Mouse (Mus musculus) stomach, embryonic 16.5 days (tissue): Measurements from ENCODE around the gene Cd44. TPM values are rescaled to one million over a fixed set of nuclear protein-coding genes. Genes with fewer than 3 reads are reported as not detected.

ENCODE experiments used
- ATAC-seq: fragments of 200-750 bp; cut with Nextera tagmentation; 2 replicates; pipeline ENCODE4 v1.8.0; 2017; ENCODE audit warnings: moderate number of reproducible peaks, moderate TSS enrichment; ENCODE audit not compliant: insufficient read depth, low FRiP score
- H3K27ac ChIP-seq: fragments of 300-500 bp; sonication (generic); 2 replicates; pipeline ENCODE4 v1.5.1; 2014; ENCODE audit warnings: low read length
- H3K27me3 ChIP-seq: fragments of 300-500 bp; sonication (generic); 2 replicates; pipeline ENCODE4 v1.6.1; 2014; ENCODE audit warnings: low read length, control low read depth, mixed read lengths; ENCODE audit not compliant: control insufficient read depth, insufficient read depth
- H3K36me3 ChIP-seq: fragments of 300-500 bp; sonication (generic); 2 replicates; pipeline ENCODE4 v1.6.1; 2014; ENCODE audit warnings: low read length; ENCODE audit not compliant: control insufficient read depth, insufficient read depth
- H3K4me1 ChIP-seq: fragments of 300-500 bp; sonication (generic); 2 replicates; pipeline ENCODE4 v1.6.1; 2014; ENCODE audit warnings: low read length, control low read depth, mixed read lengths; ENCODE audit not compliant: control insufficient read depth, insufficient read depth
- H3K4me2 ChIP-seq: fragments of 300-500 bp; sonication (generic); 2 replicates; pipeline ENCODE4 v1.6.1; 2014; ENCODE audit warnings: low read depth, low read length, mixed read lengths
- H3K4me3 ChIP-seq: fragments of 300-500 bp; sonication (generic); replicated peaks from 2 replicates; pipeline ENCODE4 v1.5.1; 2014; ENCODE audit warnings: mild to moderate bottlenecking, low read length
- H3K9ac ChIP-seq: fragments of 300-500 bp; sonication (generic); 2 replicates; pipeline ENCODE4 v1.6.1; 2014; ENCODE audit warnings: low read length
- H3K9me3 ChIP-seq: fragments of 300-500 bp; sonication (generic); replicated peaks from 2 replicates; pipeline ENCODE4 v1.6.1; 2016; ENCODE audit warnings: low read length, control low read depth; ENCODE audit not compliant: control insufficient read depth
- WGBS: fragments of 180-500 bp; shearing (Covaris S2); extraction: QIAGEN DNeasy Blood & Tissue Kit; methylation state at CpG from one replicate; pipeline ENCODE4 v1.1.7; 2014; 5-methylcytosine and 5-hydroxymethylcytosine counted together
- polyA plus RNA-seq: library from polyadenylated mRNA; unstranded; fragments of >200 nt; fragmentation: Nextera tagmentation; extraction: Ambion mirVana; gene quantifications from 2 replicates; pipeline ENCODE4 v1.2.1, GENCODE M21; 2015

The Cd44 gene
- polyA plus RNA-seq: 26.5 and 33.8 TPM in 2 replicates

- Histone ChIP-seq H3K9ac (peak within 1 kb of the TSS; percentile 71), H3K4me3 (peak within 1 kb of the TSS; percentile 60), H3K27ac (peak within 1 kb of the TSS; percentile 57; the same call in 1 of the 2 replicates), H3K27me3 (no peaks in the 10 kb centered on the region), H3K36me3 (no peaks in the 10 kb centered on the region), H3K4me1 (0 out of 2 replicates have a peak, but pooled peaks cover 9% of the 10 kb centered on the region), H3K9me3 (no peaks in the 10 kb centered on the region), H3K4me2 (peak within 1 kb of the TSS; percentile 82)
- WGBS: 2% methylated on average over 29 of the region's 29 CpGs
- peak; percentile 91 for ATAC-seq
Observed at GRCm38 (mm10) chr2:102900875-102901827, at the start of gene Cd44. Gene Cd44, minus strand, starts transcription at chr2:102901665.

DNA sequence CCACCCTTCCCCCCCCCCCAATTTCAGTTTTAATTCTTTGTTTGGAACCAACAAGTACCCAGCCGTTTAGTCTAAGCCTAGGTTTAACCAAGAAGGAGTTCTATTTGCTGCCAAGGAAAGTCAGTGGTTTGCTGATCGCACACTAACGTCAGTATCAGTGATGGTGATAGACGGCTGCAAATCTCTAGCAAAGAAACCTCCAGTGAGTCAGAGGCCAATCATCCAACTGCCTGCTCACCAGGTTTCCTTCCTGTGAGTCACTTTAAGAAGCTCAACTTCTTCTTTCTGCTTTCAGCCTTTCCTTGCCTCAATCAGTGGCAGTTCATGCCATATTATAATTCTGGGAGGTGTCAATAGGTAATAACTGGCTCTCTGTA, 47.0 kb upstream of the Cd44 start:
- WGBS: 65% methylated on average over 4 of the region's 4 CpGs
- no peak for ATAC-seq
- Histone ChIP-seq H3K4me2 (no peak overlapping the region), H3K9me3 (no peaks in the 10 kb centered on the region), H3K4me1 (no peaks in the 10 kb centered on the region), H3K9ac (no peak overlapping the region), H3K4me3 (no peak overlapping the region), H3K27ac (no peak overlapping the region), H3K27me3 (no peaks in the 10 kb centered on the region), H3K36me3 (no peaks in the 10 kb centered on the region)

DNA sequence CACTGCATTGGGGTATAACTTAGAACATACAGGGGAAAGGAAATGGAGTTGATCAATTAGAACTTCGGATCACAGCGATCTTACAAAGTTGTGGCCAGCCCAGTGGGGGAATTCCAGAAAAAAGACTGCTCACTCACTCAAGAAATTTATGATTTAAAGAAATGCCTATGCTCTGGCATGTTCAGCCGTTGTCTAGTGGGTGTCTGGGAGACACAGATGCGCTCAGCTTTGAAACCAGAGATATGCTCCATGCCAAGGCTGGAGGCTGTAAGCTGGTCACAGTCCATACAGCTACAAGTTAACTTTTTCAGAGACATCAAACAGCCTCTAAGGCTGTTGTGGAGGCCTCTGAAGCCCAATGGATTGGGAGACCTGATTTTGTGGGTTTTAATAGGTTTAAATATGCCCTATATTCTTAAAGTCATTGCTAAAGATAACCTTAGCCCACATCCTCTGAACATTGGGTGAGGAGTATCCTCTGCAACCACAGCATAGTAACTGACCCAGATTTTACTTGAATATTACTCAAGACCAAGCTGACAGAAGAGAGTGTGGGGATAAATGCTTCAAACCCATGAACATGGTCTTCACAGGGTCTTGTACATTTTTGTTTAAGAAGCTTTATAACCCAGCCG, 46.5 kb upstream of the Cd44 start:
- WGBS: 84% methylated on average over 5 of the region's 5 CpGs
- no peak overlapping the region for H3K9ac ChIP-seq
- H3K9me3 ChIP-seq: no peaks in the 10 kb centered on the region
- no peaks in the 10 kb centered on the region for H3K4me1 ChIP-seq
- no peaks in the 10 kb centered on the region for H3K36me3 ChIP-seq
- no peak overlapping the region for H3K4me3 ChIP-seq
- no peak overlapping the region for H3K27ac ChIP-seq
- ATAC-seq: no peak
- no peak overlapping the region for H3K4me2 ChIP-seq
- no peaks in the 10 kb centered on the region for H3K27me3 ChIP-seq

DNA sequence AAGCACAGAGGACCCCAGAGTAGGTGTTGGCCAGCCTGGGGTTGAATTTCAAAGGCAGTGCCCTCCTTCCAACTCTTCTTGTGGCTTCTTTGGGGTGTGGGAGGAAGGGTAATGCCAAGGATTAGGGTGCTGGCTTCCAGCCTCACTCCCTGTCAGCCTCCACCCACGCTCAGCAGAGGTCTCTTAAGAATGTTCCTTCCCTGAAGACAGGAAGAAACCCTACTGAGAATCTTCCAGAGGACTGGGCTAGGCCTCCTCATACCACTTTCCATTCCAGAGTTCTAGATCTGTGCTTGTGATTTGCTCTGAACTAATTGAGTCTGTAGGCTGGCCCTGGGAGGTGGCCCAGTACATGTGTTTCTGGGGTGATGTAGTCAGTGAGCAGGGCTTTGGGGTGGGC, 43.6 kb upstream of the Cd44 start:
- ATAC-seq: no peak
- Histone ChIP-seq H3K9ac (no peak overlapping the region), H3K27me3 (no peaks in the 10 kb centered on the region), H3K4me2 (no peak overlapping the region), H3K4me3 (no peak overlapping the region), H3K4me1 (no peaks in the 10 kb centered on the region), H3K27ac (no peak overlapping the region), H3K9me3 (no peaks in the 10 kb centered on the region), H3K36me3 (no peaks in the 10 kb centered on the region)
- WGBS: 50% methylated on average over 1 of the region's 1 CpGs

- WGBS: 67% methylated on average over 7 of the region's 7 CpGs
- H3K27ac ChIP-seq: peak overlapping the region; percentile 25; the same call in 1 of the 2 replicates
Observed at GRCm38 (mm10) chr2:102944415-102945012, 43.0 kb upstream of the Cd44 start.

GRCm38 (mm10) chr2:102943983-102944382, 42.5 kb upstream of the Cd44 start:
- Histone ChIP-seq H3K27me3 (no peaks in the 10 kb centered on the region), H3K9ac (no peak overlapping the region), H3K4me1 (no peaks in the 10 kb centered on the region), H3K4me3 (no peak overlapping the region), H3K27ac (no peak overlapping the region), H3K4me2 (no peak overlapping the region), H3K9me3 (no peaks in the 10 kb centered on the region), H3K36me3 (no peaks in the 10 kb centered on the region)
- ATAC-seq: peak; percentile 68
- WGBS: 38% methylated on average over 6 of the region's 6 CpGs

More at GRCm38 (mm10) chr2:102944415-102945012, 43.0 kb upstream of the Cd44 start:
- Histone ChIP-seq H3K9me3 (no peaks in the 10 kb centered on the region), H3K4me2 (no peak overlapping the region), H3K36me3 (no peaks in the 10 kb centered on the region), H3K9ac (no peak overlapping the region), H3K4me1 (no peaks in the 10 kb centered on the region), H3K4me3 (no peak overlapping the region), H3K27me3 (no peaks in the 10 kb centered on the region)
- ATAC-seq: no peak

DNA sequence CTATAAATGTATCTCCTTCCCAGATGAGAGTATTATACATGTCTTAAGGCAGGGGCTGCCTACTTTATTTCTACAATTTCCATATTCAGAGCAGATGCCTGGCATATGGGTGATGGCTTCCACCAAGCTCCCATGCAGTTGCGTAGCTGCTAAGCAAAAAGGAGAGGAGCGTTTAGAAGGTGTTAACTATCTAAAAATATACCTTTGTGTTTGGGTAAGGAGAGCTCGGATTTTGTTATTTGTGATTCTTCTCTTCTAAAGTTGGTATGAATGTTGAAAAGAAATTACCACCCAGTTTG, 41.3 kb upstream of the Cd44 start:
- no peak overlapping the region for H3K9ac ChIP-seq
- H3K27me3 ChIP-seq: no peaks in the 10 kb centered on the region
- H3K4me2 ChIP-seq: no peak overlapping the region
- no peak overlapping the region for H3K4me3 ChIP-seq
- no peak for ATAC-seq
- no peak overlapping the region for H3K27ac ChIP-seq
- no peaks in the 10 kb centered on the region for H3K36me3 ChIP-seq
- no peaks in the 10 kb centered on the region for H3K9me3 ChIP-seq
- no peaks in the 10 kb centered on the region for H3K4me1 ChIP-seq
- WGBS: 91% methylated on average over 3 of the region's 3 CpGs

DNA sequence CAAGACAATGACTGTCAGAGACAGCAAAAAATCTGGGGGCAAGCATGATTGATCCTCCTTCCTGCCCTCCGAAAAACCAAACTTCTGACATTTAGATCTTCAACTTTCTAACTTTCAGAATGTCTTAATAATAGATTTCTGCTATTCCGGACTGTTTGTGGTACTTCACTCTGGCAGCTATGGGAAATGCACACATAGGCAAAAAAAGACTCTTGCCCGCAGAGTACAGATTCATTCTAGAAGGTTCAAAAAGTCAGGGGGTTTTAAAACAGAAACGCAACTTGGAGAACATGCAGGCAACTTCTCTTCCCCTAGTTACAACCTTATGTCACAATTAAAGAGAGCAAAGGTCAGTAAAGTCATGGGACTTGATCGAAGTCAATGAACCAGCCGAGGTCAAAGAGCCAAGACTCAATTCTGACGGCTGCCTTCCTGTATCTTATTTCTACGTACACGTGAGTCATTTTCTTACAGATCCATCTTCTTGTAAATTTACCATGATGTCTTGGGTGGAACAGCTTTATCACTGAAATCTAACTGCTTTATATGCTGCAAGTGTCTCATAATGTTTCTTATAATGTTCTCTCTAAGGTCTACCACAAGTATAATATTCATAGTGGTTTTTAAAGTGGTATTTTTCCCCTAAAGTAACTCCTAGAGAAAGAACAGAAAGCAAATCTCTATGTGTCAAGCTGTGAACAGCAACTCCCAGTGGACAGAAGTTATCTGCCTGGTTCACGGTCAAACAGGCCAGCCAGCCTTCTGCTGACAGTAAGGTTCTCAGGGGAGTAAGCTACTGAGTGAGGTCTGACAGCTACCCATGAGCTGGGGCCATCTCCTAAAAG, 40.7 kb upstream of the Cd44 start:
- H3K4me1 ChIP-seq: no peaks in the 10 kb centered on the region

More for the DNA sequence above, 40.7 kb upstream of the Cd44 start:
- no peak for ATAC-seq
- 65% methylated on average over 10 of the region's 10 CpGs for WGBS
- Histone ChIP-seq H3K4me3 (no peak overlapping the region), H3K9ac (no peak overlapping the region), H3K27ac (no peak overlapping the region), H3K27me3 (no peaks in the 10 kb centered on the region), H3K9me3 (no peaks in the 10 kb centered on the region), H3K4me2 (no peak overlapping the region), H3K36me3 (no peaks in the 10 kb centered on the region)
